Mouse (Mus musculus) intestine, embryonic 14.5 days (tissue): ENCODE measurements around the gene Clasp2. TPM values are rescaled to one million over a fixed set of nuclear protein-coding genes. Genes with fewer than 3 reads are reported as not detected.

Source experiments
- ATAC-seq: fragments of 200-750 bp; cut with Nextera tagmentation; replicated peaks from 2 replicates; pipeline ENCODE4 v1.8.0; 2017; ENCODE audit warnings: low read depth, moderate number of reproducible peaks, moderate TSS enrichment, moderate library complexity; ENCODE audit not compliant: low FRiP score, low TSS enrichment
- DNase-seq: peaks from one replicate; pipeline ENCODE4 v3.0.0-alpha.2; 2018; ENCODE audit warnings: low spot score
- H3K27ac ChIP-seq: fragments of 300-500 bp; sonication (generic); 2 replicates; pipeline ENCODE4 v1.5.1; 2014; ENCODE audit warnings: low read depth, mild to moderate bottlenecking, control low read depth
- H3K27me3 ChIP-seq: fragments of 300-500 bp; sonication (generic); replicated peaks from 2 replicates; pipeline ENCODE4 v1.6.1; 2014; ENCODE audit warnings: low read length, control low read depth; ENCODE audit not compliant: control insufficient read depth, insufficient read depth
- H3K36me3 ChIP-seq: fragments of 300-500 bp; sonication (generic); 2 replicates; pipeline ENCODE4 v1.6.1; 2014; ENCODE audit warnings: low read length, control low read depth; ENCODE audit not compliant: control insufficient read depth, insufficient read depth
- H3K4me1 ChIP-seq: fragments of 300-500 bp; sonication (generic); replicated peaks from 2 replicates; pipeline ENCODE4 v1.6.1; 2014; ENCODE audit warnings: low read length, control low read depth, mixed read lengths; ENCODE audit not compliant: control insufficient read depth, insufficient read depth
- H3K4me2 ChIP-seq: fragments of 300-500 bp; sonication (generic); 2 replicates; pipeline ENCODE4 v1.6.1; 2014; ENCODE audit warnings: low read length
- H3K4me3 ChIP-seq: fragments of 300-500 bp; sonication (generic); 2 replicates; pipeline ENCODE4 v1.5.1; 2014; ENCODE audit warnings: low read depth, low read length, control low read depth, mixed read lengths
- H3K9ac ChIP-seq: fragments of 300-500 bp; sonication (generic); 2 replicates; pipeline ENCODE4 v1.6.1; 2014; ENCODE audit warnings: mild to moderate bottlenecking, low read length
- H3K9me3 ChIP-seq: fragments of 300-500 bp; sonication (generic); 2 replicates; pipeline ENCODE4 v1.6.1; 2016; ENCODE audit warnings: low read length, control low read depth; ENCODE audit not compliant: control insufficient read depth
- WGBS: fragments of 180-500 bp; shearing (Covaris S2); extraction: QIAGEN DNeasy Blood & Tissue Kit; methylation state at CpG from one replicate; pipeline ENCODE4 v1.1.7; 2014; 5-methylcytosine and 5-hydroxymethylcytosine counted together
- polyA plus RNA-seq: library from polyadenylated mRNA; unstranded; fragments of >200 nt; fragmentation: Nextera tagmentation; extraction: Ambion mirVana; gene quantifications from 2 replicates; pipeline ENCODE4 v1.2.1, GENCODE M21; 2014

Clasp2 gene
- polyA plus RNA-seq, 1 experiment from 2014 or later = 30.3 TPM

GRCm38 (mm10) chr9:113813086-113813485, 71.8 kb downstream of the Clasp2 start:
- Histone ChIP-seq H3K9me3 (no peaks in the 10 kb centered on the region), H3K4me1 (peaks cover 9% of the 10 kb centered on the region), H3K9ac (no peak overlapping the region), H3K27me3 (no peaks in the 10 kb centered on the region), H3K36me3 (peaks cover 7% of the 10 kb centered on the region; the same call in 1 of the 2 replicates), H3K27ac (no peak overlapping the region), H3K4me3 (no peak overlapping the region), H3K4me2 (no peak overlapping the region)
- no peak for ATAC-seq
- 84% methylated on average over 5 of the region's 5 CpGs for WGBS
- DNase-seq = no peak

GRCm38 (mm10) chr9:113815836-113816235, 74.6 kb downstream of the Clasp2 start:
- 75% methylated on average over 2 of the region's 2 CpGs for WGBS
- no peak for DNase-seq
- no peak overlapping the region for H3K4me3 ChIP-seq
- ATAC-seq = no peak
- peaks cover 9% of the 10 kb centered on the region for H3K4me1 ChIP-seq
- H3K9me3 ChIP-seq = no peaks in the 10 kb centered on the region
- H3K9ac ChIP-seq = no peak overlapping the region
- H3K27me3 ChIP-seq = no peaks in the 10 kb centered on the region
- H3K36me3 ChIP-seq = peaks cover 7% of the 10 kb centered on the region; the same call in 1 of the 2 replicates
- no peak overlapping the region for H3K27ac ChIP-seq
- no peak overlapping the region for H3K4me2 ChIP-seq

- Histone ChIP-seq H3K27ac (no peak overlapping the region), H3K4me3 (no peak overlapping the region), H3K27me3 (no peaks in the 10 kb centered on the region), H3K9me3 (no peaks in the 10 kb centered on the region), H3K36me3 (no peaks in the 10 kb centered on the region), H3K4me2 (no peak overlapping the region), H3K9ac (no peak overlapping the region), H3K4me1 (no peaks in the 10 kb centered on the region)
- 62% methylated on average over 1 of the region's 1 CpGs for whole genome bisulfite sequencing
- DNase-seq = no peak
- no peak for ATAC-seq
Observed at GRCm38 (mm10) chr9:113822150-113822549, 80.9 kb downstream of the Clasp2 start.

GRCm38 (mm10) chr9:113828719-113829118, 87.4 kb downstream of the Clasp2 start:
- Histone ChIP-seq H3K9ac (no peak overlapping the region), H3K4me2 (no peak overlapping the region), H3K9me3 (no peaks in the 10 kb centered on the region), H3K27me3 (no peaks in the 10 kb centered on the region), H3K36me3 (no peaks in the 10 kb centered on the region), H3K4me1 (no peaks in the 10 kb centered on the region), H3K27ac (no peak overlapping the region), H3K4me3 (no peak overlapping the region)
- DNase-seq (no peak), ATAC-seq (no peak)
- 78% methylated on average over 9 of the region's 9 CpGs for WGBS

GRCm38 (mm10) chr9:113830219-113830618, 88.9 kb downstream of the Clasp2 start:
- no peak overlapping the region for H3K4me2 ChIP-seq
- H3K36me3 ChIP-seq = no peaks in the 10 kb centered on the region; the same call in 1 of the 2 replicates
- H3K27ac ChIP-seq = no peak overlapping the region
- WGBS = 88% methylated on average over 3 of the region's 3 CpGs
- ATAC-seq (no peak), DNase-seq (no peak)
- no peak overlapping the region for H3K9ac ChIP-seq
- H3K27me3 ChIP-seq = no peaks in the 10 kb centered on the region
- no peak overlapping the region for H3K4me3 ChIP-seq
- no peaks in the 10 kb centered on the region for H3K4me1 ChIP-seq
- H3K9me3 ChIP-seq = no peaks in the 10 kb centered on the region

- WGBS = 90% methylated on average over 7 of the region's 7 CpGs
- H3K36me3 ChIP-seq = no peaks in the 10 kb centered on the region; the same call in 1 of the 2 replicates
- ATAC-seq = no peak
- no peak for DNase-seq
- no peak overlapping the region for H3K4me2 ChIP-seq
- H3K27ac ChIP-seq = no peak overlapping the region
- no peak overlapping the region for H3K9ac ChIP-seq
- H3K27me3 ChIP-seq = no peaks in the 10 kb centered on the region
- H3K4me1 ChIP-seq = no peaks in the 10 kb centered on the region
- no peak overlapping the region for H3K4me3 ChIP-seq
- no peaks in the 10 kb centered on the region for H3K9me3 ChIP-seq
Observed at GRCm38 (mm10) chr9:113833481-113833880, 92.2 kb downstream of the Clasp2 start.

- Histone ChIP-seq H3K9ac (no peak overlapping the region), H3K4me3 (no peak overlapping the region), H3K36me3 (peaks cover 5% of the 10 kb centered on the region), H3K27me3 (no peaks in the 10 kb centered on the region), H3K9me3 (no peaks in the 10 kb centered on the region), H3K27ac (no peak overlapping the region), H3K4me2 (no peak overlapping the region), H3K4me1 (no peaks in the 10 kb centered on the region)
- 99% methylated on average over 3 of the region's 4 CpGs for WGBS
- DNase-seq (no peak), ATAC-seq (no peak)
Observed at GRCm38 (mm10) chr9:113837001-113837400, 95.7 kb downstream of the Clasp2 start.

GRCm38 (mm10) chr9:113837461-113837860, 96.2 kb downstream of the Clasp2 start:
- no peak overlapping the region for H3K4me2 ChIP-seq
- H3K4me3 ChIP-seq = no peak overlapping the region
- H3K9ac ChIP-seq = no peak overlapping the region
- DNase-seq (no peak), ATAC-seq (no peak)
- WGBS = 93% methylated on average over 5 of the region's 5 CpGs
- no peaks in the 10 kb centered on the region for H3K9me3 ChIP-seq
- no peaks in the 10 kb centered on the region for H3K27me3 ChIP-seq
- H3K27ac ChIP-seq = no peak overlapping the region
- no peaks in the 10 kb centered on the region for H3K4me1 ChIP-seq
- H3K36me3 ChIP-seq = peaks cover 5% of the 10 kb centered on the region

- H3K9ac ChIP-seq = no peak overlapping the region
- H3K4me2 ChIP-seq = no peak overlapping the region
- ATAC-seq = no peak
- peaks cover 15% of the 10 kb centered on the region; the same call in 1 of the 2 replicates for H3K36me3 ChIP-seq
- no peak for DNase-seq
- no peaks in the 10 kb centered on the region for H3K4me1 ChIP-seq
- WGBS = 91% methylated on average over 4 of the region's 4 CpGs
- H3K27me3 ChIP-seq = no peaks in the 10 kb centered on the region
- no peak overlapping the region for H3K27ac ChIP-seq
- H3K4me3 ChIP-seq = no peak overlapping the region
- no peaks in the 10 kb centered on the region for H3K9me3 ChIP-seq
Observed at GRCm38 (mm10) chr9:113844029-113844428, 102.8 kb downstream of the Clasp2 start.
